Mouse (Mus musculus): ENCODE data around the gene Ube4b.

GRCm38 (mm10) chr4:149360647-149361046 is 65.9 kb downstream of the Ube4b start:
- TF ChIP-seq POLR2A (IDR thresholded peaks at IDR 0.05; ENCODE audit: control insufficient read depth, low read depth, low read length), result no peak
- TF ChIP-seq CTCF (IDR thresholded peaks at IDR 0.05; ENCODE audit: control insufficient read depth, insufficient read depth, insufficient replicate concordance, low read depth, low read length), result no peak
